Mouse (Mus musculus) olfactory bulb, adult 2 months (tissue): ENCODE data around the gene Rfx5.
"Not testable (repeated sequence)": the region's sequence is repeated elsewhere in the genome, so short reads cannot be mapped to it uniquely, and the experiment has no call there.

Experiments
- CTCF ChIP-seq: fragments of 200-500 bp; IDR thresholded peaks from 2 replicates; pipeline ENCODE4 v1.5.1; 2012; ENCODE audit warnings: low read depth, mild to moderate bottlenecking, low read length, moderate library complexity; ENCODE audit not compliant: insufficient read depth
- POLR2A ChIP-seq: fragments of 200-500 bp; IDR thresholded peaks from 2 replicates; pipeline ENCODE4 v1.6.1; 2012; ENCODE audit warnings: mild to moderate bottlenecking, low read depth, low read length, moderate library complexity; ENCODE audit not compliant: insufficient read depth

DNA sequence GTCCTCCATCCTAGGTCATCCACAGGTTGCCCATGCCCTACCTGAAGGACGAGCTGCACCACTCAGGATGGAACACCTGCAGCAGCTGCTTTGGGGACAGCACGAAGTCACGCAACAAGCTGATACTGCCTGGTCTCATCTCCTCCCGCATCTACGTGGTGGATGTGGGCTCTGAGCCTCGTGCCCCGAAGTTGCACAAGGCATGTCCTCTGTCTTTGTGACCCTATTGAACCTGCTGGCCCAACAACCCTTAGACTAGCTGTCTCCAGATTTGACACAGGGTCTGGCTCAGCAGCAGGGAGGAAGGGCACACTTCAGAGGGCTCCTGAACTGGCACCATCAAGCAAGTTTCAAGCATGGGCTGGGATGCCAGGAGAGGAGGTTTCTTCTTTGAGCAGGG is 16.7 kb upstream of the Rfx5 start:
- TF ChIP-seq POLR2A, CTCF: not testable (repeated sequence)
